Mouse (Mus musculus) megakaryocyte progenitor cell, adult 5-6 weeks (primary cell): ENCODE measurements around the gene Ankrd63. TPM values are rescaled to one million over a fixed set of nuclear protein-coding genes. Genes with fewer than 3 reads are reported as not detected.
A peak's percentile ranks its signal among the peaks of the same experiment; 100 is the strongest.

Source experiments
- ATAC-seq: replicated peaks from 2 replicates; pipeline ENCODE4 v1.8.0; 2016; ENCODE audit warnings: mild to moderate bottlenecking, moderate TSS enrichment, inconsistent platforms; ENCODE audit not compliant: poor library complexity
- total RNA-seq, 2 experiments: library from RNA; stranded (forward) in 1 of 2; stranded (reverse) in 1 of 2; fragments of 157-497, 149-512 nt in 1 of 2; fragments of 200-1000 nt in 1 of 2; gene quantifications; 2 replicates each; pipeline versions ENCODE4 v1.2.3 to v1.2.4; 2015 to 2017

Ankrd63 gene
- 0.61 and 0.89 TPM in 2 replicates for total RNA-seq (2015)
- total RNA-seq (2017), result 0.33 and 0.84 TPM in 2 replicates

DNA sequence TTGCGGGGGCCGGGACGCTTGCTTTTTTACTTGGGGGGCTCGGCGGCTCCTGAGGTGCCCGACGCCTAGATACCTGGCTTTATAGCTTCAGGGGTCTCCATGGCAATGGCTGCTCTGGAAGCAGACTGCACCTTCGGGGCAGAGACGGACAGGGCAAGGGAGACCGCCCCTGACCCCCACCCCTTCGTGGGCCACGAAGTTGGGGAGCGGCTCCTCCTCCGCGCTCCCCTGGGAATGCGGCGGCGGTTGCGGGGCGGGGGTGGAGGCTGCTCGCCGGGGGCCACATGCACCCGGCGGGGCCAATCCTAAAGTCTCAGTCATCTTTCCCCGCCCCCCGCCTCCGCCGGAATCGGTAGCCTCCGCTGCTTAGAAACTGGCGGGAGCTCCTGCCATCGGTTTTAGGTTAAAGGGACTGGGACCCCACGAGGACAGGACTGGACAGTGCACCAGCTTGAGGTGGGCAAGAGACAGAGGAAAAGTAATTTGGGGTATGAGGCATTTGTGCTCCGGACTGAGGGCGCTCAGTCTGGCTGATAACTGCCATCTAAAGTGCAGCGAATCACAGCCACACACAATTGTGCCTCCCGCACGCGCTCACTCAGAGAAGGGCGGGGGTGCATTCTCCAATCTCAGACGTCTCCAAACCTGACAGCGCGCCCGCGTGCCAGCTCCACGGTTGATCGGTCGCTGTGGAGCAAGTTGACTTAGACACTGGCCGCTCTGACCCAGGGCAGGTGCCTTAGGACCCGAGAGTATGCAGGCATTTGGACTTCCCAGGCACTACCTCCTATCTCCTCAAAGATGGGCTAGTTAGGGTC lies at the start of gene Ankrd63:
Gene Ankrd63, minus strand, starts transcription at position 51 of the 818 bp plus-strand sequence.
- ATAC-seq, result no peak

DNA sequence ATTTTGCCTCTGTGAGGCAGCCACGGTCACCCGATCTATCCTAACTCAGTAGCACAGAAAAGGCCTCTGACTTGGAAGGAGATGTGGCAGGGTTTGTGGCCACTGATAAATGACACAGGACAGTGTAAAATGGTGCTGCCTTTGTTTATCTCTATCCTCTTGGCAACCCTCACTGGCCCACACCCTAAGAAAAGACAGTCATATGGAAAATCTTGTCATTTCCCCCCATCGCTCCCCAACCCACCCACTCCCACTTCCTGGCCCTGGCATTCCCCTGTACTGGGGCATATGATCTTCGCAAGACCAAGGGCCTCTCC lies 49.0 kb upstream of the Ankrd63 start:
- ATAC-seq, result peak; percentile 72

DNA sequence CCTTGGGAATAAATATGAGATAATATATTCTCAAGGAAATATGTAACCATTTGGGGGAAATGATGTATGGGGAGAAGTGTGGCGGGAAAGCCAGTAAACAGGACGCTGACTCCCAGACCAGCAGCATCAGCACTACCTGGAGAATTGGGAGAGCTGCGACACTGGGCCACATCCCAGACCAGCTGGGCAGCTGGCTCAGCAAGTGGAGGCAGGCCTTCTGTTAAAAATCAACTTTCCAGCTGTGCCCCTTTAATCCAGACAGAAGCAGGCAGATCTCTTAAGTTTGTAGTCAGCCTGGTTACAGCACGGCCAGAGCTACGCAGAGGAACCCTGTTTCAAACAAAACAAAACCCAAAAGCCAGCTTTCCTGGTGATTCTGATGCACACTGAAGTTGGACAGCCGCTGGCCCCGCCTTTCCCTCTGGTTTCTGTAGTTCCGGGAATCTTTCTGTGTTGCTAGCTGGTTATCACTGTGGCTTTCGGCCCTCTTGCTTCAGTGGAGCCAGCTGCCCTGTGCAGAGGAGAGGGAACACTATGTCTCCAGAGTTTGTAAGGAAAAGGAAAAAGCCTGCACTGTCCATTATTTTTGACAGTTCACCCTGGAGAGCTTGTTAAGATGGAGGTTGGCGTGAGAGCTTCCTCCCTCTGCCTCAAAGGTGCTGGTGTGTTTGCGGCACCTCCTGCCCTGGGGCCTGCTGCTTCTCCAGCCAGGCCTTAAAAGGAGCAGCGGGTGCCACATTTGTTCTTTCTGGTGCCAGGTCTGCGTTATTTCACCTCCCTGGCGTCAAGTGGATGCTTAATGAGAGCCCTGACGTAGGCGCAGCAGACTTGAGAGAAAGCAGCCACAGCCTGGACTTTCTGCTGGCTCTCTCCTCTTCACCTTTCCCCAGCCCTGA lies 48.4 kb upstream of the Ankrd63 start:
- no peak for ATAC-seq

DNA sequence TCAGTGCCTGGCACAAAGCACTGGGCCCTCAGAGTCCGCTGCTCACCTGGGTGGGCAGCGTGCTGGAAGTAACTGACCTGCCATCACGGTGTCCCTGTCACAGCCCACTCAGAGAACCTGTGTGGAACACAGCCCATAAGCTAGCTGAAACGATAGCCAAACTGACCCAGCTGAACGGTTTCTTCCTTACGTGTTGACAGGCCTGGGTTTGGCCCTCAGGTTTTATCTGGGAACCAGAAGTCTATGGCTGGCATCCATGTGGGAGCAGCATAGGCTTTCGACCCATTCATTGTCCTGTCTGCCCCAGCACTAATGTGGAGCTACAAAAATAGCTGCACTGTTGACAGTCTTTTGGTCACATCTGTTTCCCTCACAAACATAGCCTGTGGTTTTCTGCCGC lies 46.7 kb upstream of the Ankrd63 start:
- no peak for ATAC-seq

DNA sequence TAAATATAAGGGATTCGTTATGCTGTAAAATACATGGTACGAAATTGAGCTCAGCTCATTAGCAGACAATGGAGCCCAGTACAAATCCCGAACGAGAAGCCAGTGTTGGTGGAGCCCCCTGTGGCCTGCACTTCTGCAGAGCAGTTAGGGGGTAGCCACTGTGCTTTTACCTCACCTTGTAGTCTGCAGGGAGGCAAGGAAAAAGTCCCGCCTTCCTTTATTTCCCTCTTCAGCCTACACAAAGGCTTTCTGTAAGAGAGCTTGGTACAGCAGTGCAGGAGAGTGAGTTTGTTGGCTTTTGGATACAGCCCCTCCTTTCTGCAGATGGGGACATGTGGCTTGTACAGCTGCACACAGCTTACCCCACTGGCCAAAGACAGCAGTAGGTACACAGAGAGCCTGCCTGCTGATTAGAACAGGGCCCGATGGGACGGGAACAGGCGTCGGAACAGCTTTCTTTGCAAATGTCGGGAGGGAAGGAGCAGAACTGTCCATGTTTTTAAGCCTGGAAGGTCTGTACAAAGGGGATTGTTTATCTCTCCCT lies 45.6 kb upstream of the Ankrd63 start:
- ATAC-seq, result no peak

DNA sequence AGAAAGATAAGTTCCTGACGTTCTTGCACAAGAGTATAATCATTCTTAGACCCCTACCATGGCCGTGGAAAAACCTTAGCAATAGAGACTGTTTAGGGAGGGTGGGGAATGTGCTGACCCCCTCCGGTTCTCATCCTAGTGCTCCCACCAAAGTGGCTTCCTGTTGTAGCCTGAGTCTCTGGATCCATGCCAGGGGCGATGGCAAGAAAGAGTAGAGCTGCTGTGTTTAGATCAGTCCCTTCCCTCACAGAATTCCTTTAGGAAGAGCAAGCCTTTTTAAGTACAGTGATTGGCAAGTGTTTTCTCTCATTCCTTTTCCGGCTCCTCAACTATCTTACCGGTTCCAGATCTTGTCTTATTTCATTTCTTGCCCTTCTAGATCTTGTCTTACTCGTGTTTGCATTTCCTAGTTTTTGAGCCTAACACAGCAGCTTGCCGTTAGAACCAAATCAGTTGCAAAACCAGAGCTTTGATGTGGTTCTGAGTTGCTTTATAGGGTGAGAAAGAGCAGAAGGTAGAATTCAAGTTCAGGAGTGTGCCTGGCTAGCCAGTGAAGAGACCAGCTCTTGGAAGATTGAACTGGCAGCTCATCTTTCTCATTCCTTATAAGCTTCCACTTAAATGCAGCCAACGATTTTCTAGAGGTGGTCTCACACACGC lies 43.7 kb upstream of the Ankrd63 start:
- no peak for ATAC-seq

DNA sequence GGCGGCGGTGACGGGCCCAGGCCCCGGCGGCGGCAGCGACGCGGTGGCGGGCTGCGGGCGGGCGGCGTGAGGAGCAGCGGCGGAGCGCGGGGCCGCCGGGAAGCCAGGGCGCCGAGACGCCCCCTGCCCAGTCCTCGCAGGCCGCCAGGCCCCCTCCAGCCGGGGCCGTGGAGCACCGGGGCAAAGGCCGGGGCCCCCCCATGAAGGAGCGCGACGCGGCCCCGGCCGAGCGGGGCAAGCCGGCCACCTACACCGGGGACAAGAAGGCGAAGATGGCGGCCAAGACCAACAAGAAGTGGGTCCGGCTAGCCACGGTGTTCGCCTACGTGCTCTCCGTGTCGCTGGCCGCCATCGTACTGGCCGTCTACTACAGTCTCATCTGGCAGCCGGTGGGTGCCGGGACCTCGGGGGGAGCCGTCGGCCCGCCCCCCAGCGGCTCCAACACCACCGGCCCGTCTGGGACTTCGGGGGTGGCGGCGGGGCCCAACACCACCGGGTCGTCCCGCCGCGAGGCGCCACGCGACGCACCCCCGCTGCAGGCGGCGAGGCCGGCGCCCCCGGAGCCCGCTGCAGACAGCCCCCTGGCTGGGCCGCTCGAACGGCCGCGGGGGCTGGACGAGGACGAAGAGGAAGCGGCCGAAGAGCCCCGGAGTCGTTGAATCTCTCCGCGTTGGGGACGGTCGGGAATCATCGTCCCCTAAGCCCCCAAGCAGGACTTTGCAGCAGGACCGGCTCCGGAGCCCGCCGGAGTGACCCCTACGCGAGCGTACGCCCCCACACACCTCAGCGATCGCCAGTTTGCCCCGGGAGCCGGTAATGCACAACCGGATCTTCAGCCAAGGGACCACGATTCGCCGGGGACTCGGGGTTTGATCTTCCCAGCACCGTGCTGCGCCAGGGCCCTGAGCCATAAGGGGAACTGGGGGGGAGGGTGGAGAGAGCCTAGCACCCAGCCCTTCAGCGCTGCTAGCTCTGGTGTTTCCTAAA lies 42.4 kb upstream of the Ankrd63 start:
- ATAC-seq, result peak; percentile 28; the same call in 1 of the 2 replicates

DNA sequence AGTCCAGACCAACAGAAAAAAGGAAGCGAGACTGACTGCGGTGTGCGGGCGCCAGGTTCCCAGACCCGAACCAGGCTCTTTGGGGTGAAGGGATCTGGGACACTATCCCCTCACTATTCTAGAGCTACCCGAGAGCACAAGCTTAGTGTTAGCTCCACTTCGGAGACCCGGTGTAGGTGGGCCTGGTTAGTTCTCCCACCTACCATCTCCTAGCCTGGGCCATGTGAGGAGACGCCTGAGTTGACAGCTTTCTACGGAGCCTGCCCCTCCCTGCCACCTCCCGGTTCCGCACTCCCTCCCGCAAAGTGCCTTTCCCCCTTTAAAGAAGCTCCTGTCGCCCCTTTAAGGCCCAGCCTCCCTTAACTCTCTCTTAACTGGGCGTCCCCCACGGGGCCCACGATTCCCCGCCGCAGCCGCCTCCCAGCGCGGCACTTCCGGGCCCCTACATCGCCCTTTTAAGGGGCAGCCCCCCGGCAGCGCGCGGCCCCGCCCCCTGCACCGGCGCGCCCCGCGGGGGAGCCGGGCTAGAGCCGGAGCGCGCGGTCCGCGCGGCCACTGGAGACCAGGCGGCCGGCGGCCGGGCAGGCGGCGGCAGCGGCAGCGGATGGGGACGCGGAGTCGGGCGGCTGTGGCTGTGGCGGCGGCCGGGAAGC lies 41.6 kb upstream of the Ankrd63 start, which contains the start of gene Inafm2:
Gene Inafm2, plus strand, starts transcription at position 527 of the 653 bp plus-strand sequence.
- peak; percentile 82 for ATAC-seq

DNA sequence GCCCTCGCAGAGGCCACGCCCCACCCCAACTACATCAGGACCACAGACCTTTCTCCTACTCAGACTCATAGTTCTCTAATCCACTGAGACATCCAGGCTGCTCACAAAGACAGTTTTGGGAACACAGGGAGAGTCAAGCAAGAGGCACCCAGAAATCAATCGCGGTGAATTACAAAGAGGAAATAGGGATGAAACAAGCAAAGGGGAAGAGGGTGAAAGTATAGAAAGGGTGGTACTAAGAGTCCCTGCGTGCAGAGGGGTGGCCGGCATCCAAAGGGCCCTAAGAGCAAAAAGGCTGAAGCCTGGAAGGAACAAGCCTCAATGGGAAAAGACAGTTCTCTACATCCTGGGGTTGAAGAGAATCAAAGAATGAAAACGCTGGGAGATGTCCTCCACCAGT lies 40.9 kb upstream of the Ankrd63 start:
- ATAC-seq, result no peak

DNA sequence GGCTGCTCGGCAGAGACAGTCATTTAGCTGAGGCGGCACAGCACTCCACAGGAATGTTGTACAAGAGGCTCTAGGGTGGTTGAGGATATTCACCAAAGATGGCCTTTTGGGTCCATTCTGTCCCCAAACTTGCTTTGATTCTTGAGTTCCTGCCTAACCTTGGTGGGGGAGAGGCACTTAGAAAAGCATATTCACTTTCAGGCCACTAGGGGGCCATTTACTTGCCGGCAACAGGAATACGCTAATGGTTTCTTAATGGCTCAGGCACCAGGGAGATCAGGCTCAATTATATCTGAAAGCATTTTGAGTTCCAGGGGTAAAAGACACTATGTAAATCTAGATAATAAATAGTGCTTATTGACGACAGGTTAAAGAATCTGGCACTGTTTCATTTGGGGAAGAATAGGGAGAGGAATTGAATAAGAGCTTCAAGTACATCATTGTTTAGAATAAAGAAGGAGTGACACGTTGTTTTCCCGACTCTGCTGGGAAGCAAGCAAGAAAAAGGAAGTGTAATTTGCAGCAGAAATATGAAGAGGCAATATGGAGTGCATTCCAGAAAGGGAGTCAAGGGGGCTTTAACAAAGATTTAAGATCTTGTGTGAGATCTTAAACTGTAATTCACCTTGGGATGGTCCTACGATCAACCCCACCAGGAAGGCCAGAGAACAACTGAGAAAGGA lies 39.6 kb upstream of the Ankrd63 start:
- peak; percentile 54 for ATAC-seq

DNA sequence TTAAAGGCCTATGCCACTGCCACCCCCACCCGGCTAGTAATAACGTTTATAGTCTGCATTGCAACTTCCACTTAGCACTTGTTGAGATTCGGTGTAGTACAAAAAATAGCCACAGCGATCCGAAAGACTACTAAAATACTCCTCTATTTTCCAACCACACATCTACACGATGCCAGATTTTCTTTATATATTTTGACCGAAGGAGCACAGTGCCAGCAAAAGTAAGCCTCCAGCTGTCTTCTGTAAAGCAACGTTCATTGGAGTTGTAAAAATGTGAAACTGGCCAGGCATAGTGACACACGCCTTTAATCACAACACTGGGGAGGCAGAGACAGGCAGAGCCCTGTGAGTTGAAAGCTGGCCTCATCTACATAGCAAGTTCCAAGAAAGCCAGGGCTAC lies 37.4 kb upstream of the Ankrd63 start:
- ATAC-seq, result no peak

DNA sequence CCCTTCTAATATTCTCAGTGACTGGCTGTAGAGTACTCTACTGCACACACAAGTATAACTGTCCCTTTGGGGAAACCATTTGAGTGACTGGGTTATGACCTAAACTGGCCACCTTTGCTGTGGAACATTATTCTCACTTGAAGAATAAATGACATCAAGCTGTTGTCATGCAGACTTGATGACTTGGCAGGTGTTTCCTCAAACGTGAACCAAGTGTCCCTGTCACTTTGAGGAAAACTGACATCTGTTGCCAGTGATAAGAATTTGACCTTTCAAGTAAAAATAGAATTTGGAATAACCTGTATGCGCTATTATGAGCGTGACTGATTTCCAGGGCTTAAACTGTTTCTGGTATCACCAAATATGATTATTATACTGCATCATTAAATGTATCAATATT lies 36.6 kb upstream of the Ankrd63 start:
- no peak for ATAC-seq

DNA sequence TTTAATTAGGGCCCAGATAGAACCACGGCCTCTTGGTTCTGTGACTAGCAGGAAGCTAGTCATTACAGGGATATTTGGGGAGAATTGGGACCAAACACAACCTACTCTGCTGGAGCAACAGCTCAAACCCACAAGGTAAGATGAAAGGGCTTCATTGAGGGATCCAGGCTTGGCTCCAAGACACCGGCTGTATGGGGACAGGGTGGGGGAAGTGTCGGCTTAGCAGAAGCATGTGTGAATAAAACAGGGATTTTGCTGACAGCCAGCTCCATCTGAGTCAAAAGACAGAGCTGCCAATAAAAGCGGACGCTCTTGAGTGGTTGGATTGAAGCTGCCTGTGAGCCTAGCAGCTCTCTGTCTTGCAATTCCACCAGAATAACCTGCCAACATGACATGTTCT lies 29.6 kb upstream of the Ankrd63 start:
- no peak for ATAC-seq

DNA sequence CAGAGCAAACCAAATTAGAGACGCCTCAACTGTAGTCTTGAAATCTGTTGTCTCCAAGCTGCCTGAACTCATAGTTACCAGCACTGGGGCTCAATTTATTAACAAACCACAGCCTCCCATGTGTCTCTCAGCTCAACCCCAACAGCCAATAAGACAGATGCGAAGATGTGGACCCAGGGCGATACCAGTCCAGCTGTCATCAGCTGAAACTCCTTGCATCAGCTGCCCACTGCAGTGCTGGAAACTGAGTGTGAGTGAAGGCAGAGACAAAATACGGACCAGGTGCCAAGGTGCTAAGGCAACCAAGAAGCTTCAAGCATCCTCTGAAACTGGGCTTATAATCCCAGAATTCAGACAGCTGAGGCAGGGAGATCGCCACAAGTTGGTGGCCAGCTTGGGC lies 28.2 kb upstream of the Ankrd63 start:
- no peak for ATAC-seq

DNA sequence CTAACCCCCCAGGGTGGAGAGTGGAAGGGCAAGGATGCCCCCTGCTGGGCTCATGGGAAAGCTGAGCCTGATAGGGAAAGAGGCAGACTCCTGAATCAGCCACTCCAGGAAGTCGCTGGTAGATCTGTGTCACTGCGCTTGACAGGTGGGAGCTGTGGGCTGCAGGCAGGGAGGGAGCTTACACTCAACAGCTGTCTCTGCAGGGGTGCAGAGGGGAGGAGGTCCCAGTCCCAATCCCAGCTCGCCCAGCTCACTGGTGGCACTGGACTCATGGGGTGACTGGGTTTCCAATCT lies 26.8 kb upstream of the Ankrd63 start:
- ATAC-seq, result peak; percentile 63

DNA sequence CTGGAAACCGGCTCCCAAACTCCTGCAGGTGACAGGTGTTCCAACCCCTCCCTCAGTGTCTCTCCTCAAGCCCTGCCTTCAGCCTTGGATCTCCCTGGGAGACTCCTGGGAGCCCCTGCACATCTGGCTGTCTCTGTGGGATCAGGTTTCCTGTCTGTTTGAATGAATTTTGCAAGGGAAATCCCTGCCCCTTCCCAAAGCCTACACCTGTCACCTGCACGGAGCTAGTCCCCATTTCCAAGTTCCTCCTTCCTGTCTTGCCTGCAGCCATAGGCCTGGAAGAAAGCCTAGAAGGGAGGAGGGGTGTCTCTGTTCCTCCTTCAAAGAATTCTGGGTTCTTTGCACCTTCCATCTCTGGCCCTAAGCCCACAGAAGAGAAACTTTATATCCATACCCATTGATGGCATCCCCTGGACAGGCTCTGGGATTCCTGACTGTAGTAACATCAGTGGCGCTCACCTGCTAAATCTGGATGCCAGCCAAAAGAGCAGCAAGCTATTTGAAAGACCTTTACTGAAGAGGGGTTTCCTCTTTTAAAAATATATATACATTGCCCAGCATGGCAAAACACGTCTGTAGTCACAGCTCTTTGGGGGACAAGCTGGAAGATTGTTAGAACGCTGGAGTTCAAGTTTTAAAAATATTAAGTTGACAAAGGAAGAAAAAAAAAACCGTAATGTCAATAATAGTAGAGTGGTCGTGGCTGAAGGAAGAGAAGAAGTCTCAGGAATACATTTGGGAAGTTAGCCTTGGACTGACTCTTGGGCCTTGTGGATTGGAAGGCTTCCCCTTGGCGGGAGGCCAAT lies 26.3 kb upstream of the Ankrd63 start:
- ATAC-seq, result no peak

DNA sequence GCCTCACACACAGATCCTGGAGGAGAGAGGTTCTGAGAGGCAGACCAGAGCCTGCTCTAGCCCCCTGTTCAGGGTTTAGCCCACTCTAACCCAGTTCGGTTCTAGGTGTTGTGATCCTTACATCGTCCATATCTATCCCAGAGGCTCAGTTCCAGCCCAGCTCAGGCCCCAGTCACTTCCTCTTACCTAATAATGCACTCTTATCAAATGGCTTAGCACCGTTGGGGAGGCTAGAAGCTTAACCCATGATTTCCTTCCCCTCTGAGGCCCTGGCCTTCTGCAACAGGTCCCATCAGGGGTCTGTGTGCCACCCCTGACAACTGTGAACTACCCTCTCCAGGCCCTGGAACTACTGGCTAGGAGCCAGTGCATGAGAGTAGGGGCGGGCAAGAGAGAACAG lies 25.4 kb upstream of the Ankrd63 start:
- peak; percentile 66 for ATAC-seq

DNA sequence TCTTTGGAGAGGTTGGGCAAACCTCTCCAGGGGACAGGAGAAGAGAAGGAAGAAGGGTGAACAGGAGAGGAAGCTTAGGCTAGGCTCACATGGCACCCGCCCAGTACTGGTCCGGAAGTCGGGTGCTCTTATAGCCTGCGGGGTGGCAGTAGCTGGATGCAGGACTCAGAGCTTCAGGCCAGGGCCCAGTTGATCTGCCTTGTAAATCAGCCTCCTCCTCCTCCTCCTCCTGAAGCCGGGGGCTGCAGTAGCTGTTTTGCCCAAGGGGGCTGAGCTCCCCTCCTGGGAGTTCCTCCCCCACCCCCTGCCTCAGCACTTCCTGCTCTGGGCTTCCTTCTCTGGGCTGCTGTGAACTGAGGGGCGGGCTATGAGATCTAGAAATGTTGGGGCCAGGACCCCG lies 24.6 kb upstream of the Ankrd63 start, which contains the start of gene Plcb2:
Gene Plcb2, minus strand, starts transcription at position 102 of the 400 bp plus-strand sequence.
- ATAC-seq, result peak; percentile 35
